Mouse (Mus musculus): ENCODE measurements around the gene Tpr.

Tpr gene

DNA sequence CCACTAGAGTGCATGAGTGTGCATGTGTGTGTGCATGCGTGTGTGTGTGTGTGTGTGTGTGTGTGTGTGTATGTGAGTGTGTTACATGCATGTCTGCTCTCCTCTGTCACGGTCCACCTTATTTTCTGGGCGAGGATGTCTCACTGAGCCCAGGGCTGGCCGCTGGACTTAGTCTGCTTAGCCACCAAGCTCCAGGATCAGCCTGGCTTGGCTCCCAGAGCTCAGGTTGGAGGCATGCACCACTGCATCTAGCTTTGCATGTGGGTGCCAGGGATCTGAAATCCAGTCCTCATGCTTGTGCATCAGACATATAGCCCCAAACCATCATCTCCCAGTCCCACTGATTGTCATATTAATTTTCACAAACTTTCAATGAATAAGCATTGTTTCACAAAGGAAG lies 71.1 kb downstream of the Tpr start:
- DNase-seq: no peak

DNA sequence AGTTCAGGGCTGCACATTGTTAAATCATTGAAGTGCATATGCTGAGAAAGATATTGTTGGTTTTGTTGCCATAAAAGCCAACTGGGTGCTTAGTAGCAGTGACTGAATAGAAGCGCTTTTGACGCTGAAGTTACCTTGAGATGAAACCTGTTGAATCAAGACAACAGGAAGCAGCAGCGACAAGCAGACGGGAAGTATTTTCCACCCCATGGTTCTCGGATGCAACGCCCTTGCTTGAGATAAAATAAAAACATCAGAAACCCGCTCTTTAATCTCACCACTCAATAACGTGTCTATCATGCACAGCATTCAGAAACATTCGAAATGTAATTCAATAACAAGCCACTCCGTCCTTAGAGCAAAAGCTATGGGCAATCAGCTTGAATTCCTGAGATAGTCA lies 72.7 kb downstream of the Tpr start:
- no peak for DNase-seq

DNA sequence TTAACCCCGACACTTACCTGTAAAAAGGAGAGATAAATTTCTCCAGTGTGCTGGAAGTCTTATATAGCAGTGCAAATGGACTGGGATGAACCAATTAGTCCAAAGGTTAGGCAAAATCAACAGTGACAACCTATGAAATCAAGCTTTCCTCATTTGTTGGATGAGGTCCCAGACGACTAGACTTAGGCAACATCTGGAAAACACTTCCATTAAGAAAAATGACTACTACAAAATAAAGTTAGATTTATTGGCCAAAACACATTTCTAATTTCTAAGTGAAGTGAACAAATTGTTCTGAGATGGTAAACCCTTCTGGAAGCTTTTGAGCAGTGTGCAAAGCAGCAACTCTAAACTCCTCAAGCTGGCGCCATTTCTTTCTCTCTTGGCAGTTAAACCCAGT lies 73.5 kb downstream of the Tpr start, which contains the start of gene Prg4:
TSS of gene Prg4 (minus strand) at position 34 of the 400 bp plus-strand sequence.
- DNase-seq: no peak

DNA sequence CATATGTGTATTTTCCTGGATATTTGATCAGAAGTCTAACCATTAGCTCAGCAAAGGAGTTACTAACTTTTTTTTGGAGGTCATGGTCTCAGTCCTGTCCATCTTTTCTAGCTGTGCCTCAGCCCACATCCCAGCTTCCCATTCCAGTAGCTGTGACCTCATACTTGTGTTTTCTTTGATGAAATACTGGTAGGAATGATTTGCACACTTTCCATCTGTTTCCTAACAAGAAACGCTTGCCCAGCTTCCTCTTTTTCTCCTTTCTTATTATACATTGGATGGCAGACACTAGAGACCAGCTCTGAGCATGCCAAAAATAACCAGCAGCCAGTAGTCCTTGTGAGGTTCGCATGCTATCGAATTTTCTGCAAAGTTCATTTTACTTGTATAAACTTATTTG lies 77.4 kb downstream of the Tpr start:
- DNase-seq: no peak

DNA sequence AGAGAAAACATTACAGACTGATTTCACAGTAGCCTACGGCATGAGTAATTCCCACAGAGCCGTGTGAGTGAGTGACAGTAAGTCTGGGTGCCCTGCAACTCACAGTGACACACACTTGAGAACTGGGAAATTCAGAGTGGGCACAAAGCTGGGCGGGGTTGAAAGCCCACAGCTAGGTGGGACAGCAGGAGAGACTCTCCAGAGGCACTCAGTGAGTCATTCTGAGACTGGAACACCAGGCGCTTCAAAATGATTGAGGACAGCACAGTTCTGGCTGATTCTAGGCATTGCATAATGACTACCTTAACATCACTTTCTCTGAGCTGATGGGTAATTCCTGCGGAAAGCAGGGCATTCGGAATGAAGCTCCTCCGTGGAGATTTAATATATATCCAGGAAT lies 79.9 kb downstream of the Tpr start:
- no peak for DNase-seq

DNA sequence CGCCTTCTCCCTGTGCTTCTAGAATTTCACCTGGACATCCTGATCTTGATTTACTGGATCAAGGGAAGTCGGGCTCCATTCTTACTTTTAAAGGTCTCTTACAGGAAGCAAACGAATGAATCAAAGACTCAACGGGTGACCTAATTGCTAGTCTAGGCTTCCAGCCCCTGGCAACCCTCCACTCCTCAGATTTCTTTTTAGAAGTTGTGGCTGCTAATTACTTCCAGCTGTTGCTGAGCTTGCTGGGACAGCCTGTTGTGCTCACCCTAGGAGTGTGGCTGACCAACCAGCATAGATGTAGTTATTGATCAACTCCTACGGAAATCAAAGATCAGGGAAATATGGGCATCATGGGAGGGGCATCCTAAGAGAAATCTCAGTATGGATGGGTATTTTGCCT lies 88.0 kb downstream of the Tpr start:
- DNase-seq: no peak

DNA sequence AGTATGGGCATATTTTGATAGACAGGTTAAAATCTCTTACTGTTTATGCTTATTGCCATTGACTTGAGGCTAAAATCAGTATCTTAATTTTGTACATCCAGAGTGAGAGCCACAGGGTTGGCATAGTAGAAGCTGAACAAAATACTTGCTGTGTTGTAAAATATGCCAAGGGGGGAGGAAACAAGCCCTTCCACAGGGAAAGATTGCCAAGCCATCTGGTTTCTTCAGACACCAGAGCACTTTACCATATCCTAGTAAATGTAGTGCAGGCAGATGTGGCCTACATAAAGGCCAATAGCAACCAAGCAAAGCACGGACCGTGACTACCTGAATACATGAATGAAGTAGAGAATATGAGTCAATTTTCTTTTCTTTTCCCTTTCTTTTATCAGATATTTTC lies 96.5 kb downstream of the Tpr start:
- no peak for DNase-seq

DNA sequence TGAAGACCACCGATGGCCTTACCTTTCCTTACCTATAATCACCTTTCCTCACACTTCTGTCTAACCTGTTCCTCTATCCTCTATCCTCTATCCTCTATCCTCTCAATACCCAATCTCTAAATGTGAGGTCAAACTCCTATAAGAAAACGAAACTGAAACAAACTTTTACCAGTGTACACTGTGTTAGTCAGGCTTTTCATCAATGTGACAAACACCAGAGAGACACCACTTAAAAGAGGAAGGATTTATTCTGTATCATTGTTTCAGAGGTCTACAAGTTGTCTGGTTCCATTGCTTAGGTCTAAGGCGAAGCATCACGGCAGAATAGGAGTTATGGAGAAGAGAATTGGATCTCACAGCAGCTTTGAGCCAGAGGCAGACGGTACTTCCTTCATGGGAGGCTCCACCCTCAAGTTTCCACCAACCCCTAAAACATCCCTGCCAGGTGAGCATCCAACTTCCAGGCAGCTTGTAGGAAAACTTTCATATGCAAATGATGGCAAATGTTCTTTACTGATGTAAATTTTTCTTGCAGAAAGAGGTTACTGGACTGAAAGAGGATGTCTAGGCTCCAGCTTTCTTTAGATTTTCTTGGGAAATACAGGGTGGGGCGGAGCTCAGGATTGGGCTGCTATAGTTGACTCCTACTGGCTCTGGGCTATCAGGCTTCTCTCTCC lies 104.1 kb downstream of the Tpr start:
- no peak for DNase-seq

DNA sequence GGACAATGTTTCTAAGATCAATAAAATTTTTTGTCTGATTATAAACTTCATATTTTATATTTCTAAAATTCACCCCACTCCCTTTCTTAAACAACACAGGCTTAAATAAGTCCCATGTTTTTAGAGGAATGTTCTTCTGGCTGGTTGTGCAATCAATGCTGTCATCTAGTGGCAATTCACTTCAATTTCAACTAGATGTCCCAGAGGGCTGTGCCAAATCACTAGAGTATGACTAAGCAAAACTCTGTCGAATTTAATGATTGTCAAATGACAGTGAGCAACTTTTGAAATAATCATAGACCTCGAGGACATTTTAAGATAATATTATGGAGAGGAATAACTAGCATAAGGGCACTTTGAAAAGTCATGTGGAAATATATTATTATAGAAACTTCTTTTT lies 105.1 kb downstream of the Tpr start:
- no peak for DNase-seq

DNA sequence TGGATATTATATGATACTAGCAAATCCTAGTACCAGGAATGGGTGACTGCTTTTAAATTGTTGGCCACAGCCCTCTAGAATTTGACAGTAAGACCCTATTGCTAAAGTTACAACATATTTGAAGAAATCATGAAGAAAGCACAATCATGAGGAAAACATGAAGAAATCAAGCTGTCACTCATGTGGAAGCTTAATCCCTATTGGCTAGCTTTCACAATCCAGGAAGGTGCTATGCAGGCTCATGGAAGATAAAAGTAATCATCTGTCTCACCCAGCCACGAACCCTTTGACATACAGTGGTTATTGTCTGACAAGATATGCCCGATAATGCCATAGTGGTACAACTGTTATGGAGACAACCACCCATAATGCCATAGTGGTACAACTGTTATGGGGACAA lies 105.5 kb downstream of the Tpr start:
- no peak for DNase-seq

Data from thymus, postnatal 25 days (tissue).